Mouse (Mus musculus): Measurements from ENCODE around the gene Desi1. TPM values are rescaled to one million over a fixed set of nuclear protein-coding genes. Genes with fewer than 3 reads are reported as not detected.

The Desi1 gene
- total RNA-seq, 4 experiments from 2014 or later, result 19.5 to 33.9 (median 28.2) TPM

DNA sequence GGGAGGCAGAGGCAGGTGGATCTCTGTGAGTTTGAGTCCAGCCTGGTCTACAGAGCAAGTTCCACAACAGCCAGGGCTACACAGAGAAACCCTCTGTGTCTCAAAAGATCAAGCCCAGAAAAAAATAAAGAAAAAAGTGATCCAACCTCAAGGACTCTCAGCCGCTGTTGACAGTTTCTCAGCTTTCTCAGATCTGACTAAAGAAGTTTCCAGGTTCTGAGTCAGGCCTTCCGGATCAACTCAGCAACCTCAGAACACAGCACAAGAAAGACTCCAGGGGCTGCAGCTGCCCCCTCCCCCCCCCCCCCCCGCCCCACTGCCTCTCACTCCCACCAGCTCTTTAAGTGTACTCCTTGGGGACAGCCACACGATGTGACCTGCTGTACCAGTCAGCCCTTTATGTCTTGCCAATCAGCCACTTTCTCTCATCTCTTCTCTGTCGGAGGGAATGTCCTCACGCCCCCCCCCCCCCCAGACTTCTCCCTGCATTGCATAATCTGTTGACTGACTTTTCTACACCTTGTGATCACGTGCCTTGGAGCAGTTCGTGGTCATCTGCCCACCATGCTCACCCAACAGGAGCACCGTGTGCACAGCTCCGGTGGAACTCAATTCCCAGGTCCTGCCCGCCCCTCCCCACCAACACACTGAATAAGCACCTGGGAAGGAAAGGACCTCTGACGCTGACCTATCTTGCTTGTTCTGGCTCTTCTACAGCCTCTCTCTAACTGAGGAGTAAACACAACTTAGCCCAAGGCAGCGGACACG lies 67.4 kb downstream of the Desi1 start:
- DNase-seq (ENCODE audit: low spot score), result no peak

DNA sequence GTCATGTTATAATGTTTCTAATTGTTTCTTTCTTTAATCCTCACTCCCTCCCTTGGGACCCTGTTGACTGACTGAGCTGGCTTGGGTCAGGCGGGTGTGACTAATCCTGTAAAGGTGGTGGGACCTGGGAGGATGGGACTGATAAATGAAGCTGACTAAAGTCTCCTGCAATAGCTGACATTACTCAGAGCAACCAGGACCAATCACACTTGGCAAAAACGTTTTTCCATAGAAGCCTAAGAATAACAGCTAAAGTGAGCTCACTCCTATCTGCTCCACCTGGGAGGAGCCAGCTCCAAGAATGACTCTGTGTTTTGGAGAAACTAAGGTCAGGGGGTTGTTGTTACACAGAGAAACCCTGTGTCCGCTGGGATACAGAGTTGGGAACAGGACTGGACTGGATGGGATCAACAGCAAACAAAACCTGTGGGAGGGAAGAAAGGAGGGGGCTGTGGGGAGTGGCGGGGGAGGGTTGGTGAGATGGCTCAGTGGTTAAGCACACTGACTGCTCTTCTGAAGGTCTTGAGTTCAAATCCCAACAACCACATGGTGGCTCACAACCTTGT lies 68.6 kb downstream of the Desi1 start:
- no peak for DNase-seq (ENCODE audit: low spot score)

DNA sequence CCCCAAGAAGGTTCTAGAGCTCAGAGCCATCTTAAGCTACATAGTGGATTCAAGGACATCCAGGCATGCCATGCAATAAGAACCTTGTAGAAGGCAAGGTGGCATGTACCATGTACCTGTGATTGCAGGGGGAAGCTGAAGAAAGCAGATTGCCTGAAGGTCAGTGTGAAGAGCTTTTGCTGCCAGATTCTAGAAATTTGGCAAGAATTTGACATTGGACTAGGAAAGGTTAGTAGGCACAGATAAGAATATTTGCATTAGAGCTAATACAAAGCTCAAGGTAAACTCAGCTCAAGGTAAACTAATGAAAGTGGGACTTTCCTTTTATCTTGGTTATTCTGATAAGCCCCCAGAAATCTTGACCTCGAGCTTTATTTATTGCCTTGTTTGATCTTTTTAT lies 69.4 kb downstream of the Desi1 start:
- DNase-seq (ENCODE audit: low spot score), result no peak

DNA sequence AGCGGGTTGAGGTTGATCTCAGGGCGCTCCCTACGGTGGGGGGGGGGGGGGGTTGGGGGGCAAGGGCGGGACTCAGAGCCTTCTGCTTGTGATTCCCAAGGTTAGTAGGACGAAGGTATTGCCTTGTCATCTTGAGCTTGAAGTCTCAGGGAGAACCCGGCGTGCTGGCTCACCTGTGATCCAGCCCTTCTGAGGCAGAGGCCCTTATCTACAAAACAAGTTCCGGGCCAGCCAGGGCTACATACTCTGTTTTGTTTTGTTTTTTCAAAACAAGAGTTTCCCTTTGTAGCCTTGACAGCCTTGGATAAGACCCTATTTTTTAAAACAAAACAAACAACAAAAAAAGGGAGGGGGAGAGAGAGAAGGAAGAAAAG lies 72.6 kb downstream of the Desi1 start:
- no peak for DNase-seq (ENCODE audit: low spot score)

DNA sequence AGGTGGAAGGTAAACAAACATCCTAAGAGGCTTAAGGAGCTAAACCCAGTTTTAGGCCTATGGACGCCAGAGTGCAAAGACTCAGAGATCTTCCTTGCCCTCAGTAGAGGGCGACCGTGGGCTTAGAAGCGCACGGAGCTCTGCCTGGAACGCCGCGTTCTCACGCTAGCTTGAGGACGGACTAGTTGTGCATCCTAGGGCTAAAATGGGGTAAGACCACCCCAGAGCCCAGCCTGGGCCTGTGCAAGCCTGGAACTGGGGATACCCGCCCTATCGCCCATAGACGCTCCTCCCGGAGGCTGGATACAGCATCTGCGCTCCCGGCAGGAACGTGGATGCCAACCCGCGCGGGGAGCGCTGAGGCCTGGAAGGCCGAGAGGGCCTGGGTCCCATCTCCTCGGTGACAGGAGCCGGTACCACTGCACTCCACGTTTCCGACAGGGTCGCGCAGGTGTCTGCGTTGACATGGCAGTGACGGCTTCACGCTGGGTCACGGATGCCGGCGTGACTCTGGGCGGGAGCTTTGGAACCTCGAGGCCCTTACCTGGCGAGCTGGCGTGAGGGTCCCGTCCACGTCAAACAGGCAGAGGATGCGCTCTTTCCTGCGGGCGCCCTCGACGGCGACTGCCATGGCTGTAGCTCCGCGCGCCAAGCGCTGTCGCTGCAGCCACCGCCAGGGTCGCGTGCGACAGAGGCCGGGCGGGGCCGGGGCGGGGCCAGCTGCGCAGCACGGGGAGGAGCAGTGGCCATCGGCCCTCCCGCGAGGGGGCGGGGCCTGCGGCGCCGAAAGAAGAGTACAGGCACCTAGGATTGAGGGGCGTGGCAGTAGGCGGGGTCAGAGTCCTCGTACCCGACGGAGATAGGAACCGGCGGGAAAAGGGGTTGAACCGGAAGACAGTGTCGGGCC lies 73.2 kb downstream of the Desi1 start, which contains the start of gene Pmm1:
TSS of gene Pmm1 (minus strand) at position 760 of the 907 bp plus-strand sequence.
- peak; percentile 97 for DNase-seq (ENCODE audit: low spot score)

DNA sequence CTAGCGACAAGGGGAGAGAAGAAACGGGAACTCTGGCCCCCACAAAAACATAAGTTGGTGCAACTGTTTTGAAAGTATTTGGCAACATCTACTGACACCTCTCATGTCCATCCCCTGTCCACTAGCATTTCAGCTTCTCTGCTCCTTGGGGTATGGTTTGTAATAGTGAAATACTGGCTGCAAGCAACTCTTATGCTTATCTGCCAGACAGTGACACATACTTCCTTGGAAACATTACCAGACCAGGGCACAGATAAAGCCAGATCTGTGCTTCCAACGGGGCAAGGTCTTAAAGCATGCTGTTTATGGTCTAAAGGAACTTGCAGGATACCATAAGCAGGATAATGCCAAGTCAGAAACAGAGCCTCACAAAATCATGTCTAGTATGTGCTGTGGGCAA lies 74.8 kb downstream of the Desi1 start:
- DNase-seq (ENCODE audit: low spot score), result no peak

DNA sequence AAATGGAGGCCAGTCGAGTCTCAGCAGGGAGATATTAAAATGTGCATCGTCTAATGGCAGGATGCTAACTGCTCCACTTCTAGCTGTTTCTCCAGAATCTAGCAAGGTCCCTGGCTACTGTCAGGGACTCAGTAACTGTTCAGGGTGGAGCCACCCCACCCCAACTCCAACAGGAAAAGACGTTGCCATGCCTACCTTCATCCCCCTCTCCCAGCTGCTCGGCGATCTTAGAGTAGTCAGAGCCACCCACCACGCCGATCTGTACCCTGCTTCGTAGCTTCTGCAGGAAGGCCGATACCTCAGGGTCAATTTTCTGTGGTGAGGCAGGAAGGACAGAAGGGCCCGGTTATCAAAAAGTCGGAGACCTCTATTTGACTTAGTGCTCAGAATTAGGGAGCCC lies 76.1 kb downstream of the Desi1 start:
- DNase-seq (ENCODE audit: low spot score), result no peak

DNA sequence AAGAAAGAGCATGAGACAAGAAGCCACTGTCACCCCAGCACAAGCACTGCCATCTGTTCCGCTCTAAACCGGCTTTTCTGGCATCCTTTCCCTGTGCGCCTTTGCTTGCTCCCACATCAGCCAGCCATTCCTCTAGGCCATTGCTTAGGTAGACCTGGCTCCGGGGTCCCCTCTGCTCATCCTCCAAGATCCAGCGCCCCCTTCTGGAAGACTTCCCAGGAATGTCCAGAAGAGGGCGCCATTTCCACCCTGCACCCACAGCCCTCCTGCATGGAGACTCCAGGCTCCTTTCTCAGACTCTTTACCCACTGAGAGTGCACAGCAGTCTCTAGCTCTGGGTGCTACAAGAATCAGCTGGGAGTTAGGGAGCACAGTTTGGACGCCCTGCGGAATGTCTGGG lies 77.2 kb downstream of the Desi1 start:
- no peak for DNase-seq (ENCODE audit: low spot score)

DNA sequence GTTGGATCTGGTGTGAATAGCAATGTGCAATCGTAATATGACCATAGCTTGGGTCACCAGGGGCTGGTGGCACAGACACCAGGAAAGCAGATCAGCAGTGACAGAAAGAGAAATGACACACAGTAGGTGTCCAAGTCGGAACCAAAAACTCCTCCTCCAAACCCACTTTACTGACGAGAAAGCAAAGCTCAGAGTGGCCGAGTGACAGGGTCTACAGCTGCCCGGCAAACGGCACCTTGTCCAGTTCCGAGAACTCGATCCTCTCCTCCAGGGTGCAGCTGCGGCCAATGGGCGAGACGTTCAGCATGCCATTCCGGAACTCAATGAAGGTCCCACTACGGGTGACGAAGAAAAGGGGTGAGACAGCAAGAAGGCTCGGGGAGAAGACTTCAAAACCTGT lies 78.2 kb downstream of the Desi1 start:
- no peak for DNase-seq (ENCODE audit: low spot score)

DNA sequence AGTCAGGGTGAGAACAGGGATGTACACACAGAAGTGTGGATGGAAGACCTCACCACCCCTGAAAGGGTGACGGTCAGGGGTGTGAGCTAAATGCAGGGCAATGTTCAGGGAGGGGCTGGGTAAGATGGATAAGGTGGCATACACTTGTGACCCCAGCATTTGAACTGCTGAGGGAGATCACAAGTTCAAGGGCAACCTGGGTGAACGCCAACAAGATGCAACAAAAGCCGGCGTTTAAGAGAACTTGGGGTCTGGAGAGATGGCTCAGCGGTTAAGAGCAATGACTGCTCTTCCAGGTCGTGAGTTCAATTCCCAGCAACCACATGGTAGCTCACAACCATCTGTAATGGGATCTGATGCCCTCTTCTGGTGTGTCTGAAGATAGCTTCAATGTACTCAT lies 78.9 kb downstream of the Desi1 start:
- no peak for DNase-seq (ENCODE audit: low spot score)

DNA sequence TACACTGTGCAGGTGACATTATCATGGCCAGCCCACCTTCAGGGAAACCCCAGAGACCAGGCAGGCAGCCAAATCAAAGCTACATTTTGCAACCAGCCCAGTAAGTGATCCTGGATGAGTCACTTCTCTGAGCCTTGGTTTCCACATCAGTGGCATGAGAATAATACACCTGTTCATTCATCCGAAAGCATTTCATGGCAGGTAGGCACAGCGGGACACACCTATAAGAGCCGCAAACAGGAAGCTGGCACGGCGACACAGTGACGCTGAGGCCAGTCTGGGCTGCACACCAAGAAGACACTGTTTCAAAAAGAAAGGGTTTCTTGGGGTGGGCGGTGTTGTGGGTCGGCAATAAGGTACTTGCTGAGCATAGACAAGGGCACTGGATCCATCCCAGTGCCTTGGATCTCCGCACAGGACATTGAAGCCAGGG lies 79.5 kb downstream of the Desi1 start:
- DNase-seq (ENCODE audit: low spot score), result no peak

DNA sequence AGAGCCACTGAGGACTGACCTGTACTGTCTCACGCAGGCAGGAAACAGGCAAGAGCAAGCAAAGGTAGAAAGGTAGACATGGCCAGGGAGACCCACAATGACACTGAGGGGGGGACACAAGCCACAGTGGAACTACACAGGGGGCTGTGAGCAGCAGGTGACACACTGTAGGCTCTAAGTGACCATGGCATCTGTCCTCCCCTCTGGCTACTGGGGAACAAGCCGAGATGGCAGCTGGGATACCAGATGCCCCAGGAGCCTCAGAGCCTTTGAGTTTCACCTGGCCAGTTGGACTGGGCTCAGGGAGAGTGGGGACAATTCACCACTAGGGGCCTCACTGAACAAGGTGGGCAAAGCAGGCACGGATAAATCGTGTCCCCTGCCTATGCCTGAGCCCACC lies 81.4 kb downstream of the Desi1 start:
- DNase-seq (ENCODE audit: low spot score), result no peak

DNA sequence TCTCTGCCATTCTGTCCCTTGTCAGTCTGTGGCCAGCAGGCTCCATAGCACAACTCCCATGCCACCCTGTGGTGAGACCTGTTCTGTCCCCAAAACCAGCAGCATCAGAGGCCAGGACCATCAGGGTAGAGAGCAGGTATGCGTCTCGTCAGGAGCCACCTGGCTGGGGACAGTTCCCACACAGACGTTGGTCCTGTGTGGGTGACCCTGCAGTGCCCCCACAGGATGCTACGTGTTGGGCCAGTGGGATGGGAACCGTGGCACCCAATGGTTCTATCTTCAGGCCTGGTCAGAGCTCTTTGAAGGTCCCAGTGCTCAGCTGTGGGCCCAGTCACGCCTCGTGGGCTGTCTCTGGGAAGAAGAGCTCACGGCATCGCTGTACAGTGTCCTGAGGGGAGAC lies 82.5 kb downstream of the Desi1 start:
- no peak for DNase-seq (ENCODE audit: low spot score)

DNA sequence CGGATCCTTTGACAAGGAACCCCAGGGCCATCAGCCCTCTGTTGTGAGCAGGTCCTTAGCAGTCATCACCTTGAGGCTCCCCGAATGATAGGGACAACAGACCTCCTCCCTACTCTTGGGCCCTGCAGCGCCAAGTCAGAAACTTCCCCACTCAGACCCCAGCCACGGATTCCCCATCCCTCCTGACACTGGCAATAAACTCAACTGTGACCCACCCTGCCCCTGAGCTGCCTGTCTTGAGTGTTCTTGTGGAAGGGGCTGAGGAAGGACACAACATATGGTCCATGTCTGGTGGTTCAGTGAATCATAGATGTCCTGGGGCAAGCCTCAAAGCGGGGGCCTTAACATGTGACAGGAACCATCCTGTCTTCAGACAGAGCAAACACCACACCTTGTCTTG lies 82.9 kb downstream of the Desi1 start:
- DNase-seq (ENCODE audit: low spot score), result no peak

DNA sequence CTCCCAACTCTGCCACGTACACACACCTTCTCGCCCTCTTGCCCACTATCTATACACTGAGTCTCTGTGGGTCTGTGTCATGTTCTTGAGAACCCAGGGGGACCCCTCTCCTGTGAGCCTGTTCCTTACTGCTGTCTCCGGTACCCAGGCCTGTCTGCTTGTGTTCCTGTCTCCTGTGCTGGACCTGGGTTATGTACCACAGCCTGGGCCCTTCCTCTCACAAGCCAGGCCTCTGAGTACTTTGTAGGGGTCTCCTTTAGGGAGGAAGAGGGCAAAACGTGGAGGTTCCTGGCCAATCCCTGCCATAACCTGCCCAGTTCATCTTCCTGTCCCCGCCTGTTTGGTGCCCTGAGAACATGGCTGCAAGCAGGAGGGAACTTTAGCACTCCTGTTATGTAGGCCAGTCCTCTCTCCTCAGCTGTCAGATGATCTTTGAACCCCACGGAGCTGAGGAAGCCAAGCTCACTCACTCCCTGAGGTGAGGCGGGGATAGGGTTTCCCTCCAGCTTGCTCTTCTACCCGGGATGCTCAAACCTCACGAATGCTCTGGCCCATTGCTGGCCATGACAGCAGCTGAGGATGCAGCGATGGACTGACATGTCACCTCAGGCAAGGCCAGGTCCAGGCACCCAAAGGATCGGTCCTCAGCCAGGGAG lies 84.1 kb downstream of the Desi1 start:
- DNase-seq (ENCODE audit: low spot score), result no peak

DNA sequence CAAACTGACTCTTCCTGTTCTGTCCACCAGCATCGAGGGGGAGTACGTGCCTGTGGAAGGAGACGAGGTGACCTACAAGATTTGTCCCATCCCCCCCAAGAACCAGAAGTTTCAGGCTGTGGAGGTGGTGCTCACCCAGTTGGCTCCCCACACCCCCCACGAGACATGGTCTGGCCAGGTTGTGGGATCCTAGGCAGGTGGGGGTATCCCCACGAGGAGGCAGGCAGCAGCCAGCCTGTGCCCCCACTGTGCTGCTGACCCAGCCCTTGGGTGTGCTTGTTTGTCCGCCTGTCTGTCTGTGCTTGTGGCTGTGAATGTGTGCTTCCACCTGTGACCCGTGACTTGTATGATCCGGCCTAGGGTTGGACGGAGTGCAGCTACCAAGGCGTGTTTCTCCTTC lies 84.6 kb downstream of the Desi1 start:
- DNase-seq (ENCODE audit: low spot score), result no peak

DNA sequence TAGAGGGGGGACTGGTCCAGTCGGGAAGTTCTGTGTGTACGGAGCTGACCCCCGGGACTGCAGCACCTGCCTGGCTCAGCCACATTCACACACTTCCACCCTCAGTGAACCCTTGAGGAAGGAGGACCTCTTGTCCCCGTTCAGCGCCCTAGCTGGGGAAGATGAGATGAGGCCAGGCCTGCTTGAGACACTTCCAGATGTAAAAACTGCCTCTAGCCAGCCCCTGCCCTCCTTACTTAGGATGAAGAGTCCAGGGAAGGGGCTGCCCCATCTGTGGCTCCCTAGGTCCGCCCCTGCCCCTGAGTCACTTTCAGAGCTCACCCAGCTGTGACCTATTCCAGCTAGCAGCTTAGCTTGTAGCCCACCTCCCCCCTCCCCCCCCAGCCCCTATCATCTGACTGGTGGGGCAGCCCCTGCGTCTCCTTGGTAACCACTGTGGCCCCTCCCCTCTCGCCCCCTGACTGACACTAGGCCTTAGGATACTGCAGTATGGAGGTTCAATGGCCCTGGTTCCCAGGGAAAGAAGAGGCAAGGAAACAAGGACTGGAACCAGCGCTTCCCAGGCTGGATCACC lies 90.4 kb downstream of the Desi1 start:
- no peak for DNase-seq (ENCODE audit: low spot score)
